Mouse (Mus musculus): ENCODE measurements at regions not wholly inside any gene's neighbourhood (a gene's known extent, or its start where the extent isn't known, plus 50 kb on each side); places are given as distances from the start of the nearest gene placed in this dataset.

- DNase-seq = no peak
Observed at GRCm38 (mm10) chr10:112863808-112864207, 65.0 kb downstream of the Atxn7l3b start.

GRCm38 (mm10) chr10:112863375-112863774 is 65.4 kb downstream of the Atxn7l3b start:
- no peak for DNase-seq

- no peak for DNase-seq
Observed at GRCm38 (mm10) chr10:112851997-112852396, 76.8 kb downstream of the Atxn7l3b start.

GRCm38 (mm10) chr10:112846225-112846624 is 82.6 kb downstream of the Atxn7l3b start:
- DNase-seq = no peak

DNA sequence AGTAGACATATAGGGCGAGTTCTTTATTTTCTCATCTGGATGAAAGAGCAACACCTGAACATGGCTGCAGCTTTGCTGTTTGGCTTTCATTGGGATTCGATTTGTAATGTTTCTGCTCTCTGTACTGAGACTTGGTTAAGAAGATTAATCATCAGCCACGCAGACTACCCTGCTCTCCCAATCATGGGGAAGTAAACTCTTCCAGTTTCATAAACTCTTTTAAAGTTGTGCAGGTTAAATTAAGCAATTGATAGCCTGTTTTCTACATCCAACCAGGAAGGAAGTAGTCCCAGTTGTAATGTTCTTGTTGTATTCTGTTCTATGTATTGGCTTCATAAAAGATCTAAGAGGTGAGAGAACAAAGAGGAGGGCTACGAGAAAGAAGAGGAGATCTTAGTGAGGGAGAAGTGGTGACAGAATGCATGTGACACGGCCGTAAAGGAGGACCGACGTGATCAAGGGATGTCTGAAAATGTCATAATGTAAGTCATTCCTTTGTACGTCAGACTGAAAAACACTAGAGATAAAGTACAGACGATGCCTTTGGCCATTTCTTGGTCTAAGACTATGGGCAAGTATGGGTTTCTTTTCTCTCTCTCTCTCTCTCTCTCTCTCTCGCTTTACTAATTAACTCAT is 91.3 kb downstream of the Atxn7l3b start:
- DNase-seq = no peak

DNA sequence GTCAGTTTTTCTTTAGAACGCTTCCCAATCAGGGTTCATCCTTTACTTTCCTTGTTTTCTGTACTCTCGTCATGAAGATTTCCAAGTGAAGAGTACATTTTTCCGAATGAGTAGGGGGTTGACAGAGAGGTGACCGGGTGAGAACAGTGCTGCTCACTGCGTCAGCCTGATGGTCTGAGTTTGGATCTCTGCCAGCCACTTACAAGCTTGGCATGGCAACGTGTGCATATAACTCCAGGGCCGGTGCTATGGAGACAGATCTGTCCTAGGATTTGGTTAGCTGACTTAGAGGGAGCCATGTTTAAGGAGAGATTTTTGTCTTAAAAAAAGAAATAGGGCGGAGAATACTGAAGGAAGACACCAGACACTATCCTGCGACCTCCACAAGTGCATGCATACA is 92.8 kb downstream of the Atxn7l3b start:
- no peak for DNase-seq

DNA sequence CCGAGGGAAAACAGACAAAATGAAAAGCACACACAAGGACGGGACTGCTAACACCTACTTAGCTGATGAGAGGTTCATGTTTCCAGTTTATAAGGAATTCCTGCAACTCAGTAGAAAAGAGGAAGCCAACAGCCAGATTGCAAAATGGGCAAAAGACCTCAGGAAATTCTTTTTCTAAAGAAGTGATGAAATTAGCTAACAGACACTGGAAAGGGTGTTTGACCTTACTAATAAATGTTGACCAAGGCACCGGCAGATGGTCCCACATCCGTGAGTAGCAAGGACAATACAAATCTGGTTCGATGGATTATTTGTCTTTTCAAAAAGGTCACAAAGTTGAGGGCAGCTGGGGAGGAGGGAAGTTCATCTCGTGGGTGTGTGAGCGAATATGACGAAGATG is 93.3 kb downstream of the Atxn7l3b start:
- DNase-seq = no peak

GRCm38 (mm10) chr10:112810181-112810580 is 118.6 kb downstream of the Atxn7l3b start:
- DNase-seq = no peak

DNA sequence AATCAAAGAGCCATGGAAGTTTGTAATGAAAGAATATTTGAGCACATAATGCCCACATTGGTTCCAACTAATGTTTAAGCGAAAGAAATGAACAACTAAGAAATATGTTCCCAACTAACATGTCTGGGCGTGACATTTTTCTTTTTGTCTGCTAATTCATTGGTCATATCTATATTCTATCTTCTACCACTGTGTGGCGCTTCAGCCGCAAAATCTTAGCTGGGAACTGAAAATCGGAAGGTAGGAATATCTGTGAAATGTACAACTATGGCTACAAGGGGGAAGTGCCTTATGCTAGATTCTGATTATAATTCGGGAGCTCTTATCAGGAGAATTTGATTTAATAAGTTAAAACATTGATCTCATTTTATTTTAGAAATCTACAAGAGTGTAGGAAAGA is 125.2 kb downstream of the Atxn7l3b start:
- DNase-seq = peak in 1 of 2 experiments; percentile 8

DNA sequence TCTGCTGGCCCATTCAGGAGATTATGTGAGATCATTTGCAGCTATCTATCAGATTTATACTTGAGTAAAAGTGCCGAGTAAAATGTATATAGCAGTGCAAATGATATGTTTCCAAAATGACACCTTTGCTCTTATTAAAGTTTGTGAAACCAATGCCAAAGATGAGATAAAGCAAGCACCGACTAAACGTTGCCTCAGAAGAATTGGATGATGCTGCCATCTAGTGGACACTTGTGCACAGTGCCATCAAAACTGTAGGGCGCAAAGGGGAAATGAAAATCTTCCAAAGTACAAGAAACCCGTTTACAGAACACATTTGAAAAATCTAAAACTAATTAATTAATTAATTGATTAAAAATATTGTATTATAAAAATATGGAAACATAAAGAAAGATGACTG is 127.2 kb downstream of the Atxn7l3b start:
- DNase-seq = peak in 1 of 2 experiments; percentile 39

- DNase-seq = no peak
Observed at GRCm38 (mm10) chr10:112798603-112799002, 130.2 kb downstream of the Atxn7l3b start.

DNA sequence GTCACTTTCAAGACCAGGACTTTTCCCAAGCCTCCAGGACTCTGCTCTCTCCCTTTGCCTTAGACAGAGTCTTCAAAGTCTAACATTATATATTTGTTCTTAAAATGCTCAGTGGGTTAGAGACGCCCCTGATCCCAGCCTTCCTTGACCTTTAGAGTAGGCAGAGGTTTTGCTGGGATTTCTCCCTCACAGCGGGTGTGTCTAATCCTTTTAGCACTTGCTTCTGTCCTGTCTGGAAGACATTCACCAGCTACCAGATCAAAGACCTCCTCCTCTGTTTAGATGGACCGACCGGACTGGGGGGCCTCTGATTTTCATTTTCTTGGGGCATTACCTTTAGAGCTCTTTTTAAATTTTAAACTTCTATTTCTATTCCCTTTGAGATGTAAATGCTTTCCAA is 130.7 kb downstream of the Atxn7l3b start:
- DNase-seq = no peak

DNA sequence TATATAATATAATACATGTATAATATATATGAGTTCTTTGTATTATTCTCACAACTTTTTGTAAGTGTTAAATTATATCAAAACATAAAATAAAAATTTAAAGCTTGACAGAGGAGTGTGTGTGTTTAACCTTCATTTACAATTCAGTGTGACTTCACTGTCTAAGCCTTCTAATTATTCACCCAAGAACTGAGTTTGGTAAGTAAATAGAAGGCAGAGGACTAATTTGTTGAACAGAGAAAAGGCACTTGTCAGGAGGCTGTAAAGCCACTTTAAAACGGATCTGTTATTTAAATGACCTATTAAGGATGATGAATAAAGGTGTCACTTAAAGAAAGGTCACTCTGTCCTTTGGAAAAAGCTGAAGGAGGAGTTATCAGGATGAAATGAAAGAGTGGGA is 132.9 kb downstream of the Atxn7l3b start:
- DNase-seq = no peak

DNA sequence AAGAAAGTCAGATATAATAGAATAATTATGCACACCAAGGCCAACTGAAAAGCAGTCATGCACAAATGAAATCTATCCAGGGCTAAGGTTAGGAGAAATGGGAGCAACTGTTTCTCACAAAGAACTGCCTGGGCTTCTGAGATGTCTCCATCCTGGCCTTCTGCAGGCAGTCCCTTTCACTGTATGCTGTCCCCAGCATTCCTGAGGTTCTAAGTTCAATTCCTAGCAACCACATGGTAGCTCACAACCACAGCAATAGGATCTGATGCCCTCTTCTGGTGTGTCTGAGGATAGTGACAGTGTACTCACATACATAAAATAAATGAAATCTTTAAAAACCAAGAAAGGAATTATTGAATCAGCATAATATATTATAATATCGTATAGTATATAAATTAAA is 133.3 kb downstream of the Atxn7l3b start:
- no peak for DNase-seq

GRCm38 (mm10) chr10:112788236-112788635 is 140.6 kb downstream of the Atxn7l3b start:
- no peak for DNase-seq

- DNase-seq = no peak
Observed at GRCm38 (mm10) chr10:112774262-112774661, 154.5 kb downstream of the Atxn7l3b start.

GRCm38 (mm10) chr10:112746683-112747082 is 182.1 kb downstream of the Atxn7l3b start:
- no peak for DNase-seq

DNA sequence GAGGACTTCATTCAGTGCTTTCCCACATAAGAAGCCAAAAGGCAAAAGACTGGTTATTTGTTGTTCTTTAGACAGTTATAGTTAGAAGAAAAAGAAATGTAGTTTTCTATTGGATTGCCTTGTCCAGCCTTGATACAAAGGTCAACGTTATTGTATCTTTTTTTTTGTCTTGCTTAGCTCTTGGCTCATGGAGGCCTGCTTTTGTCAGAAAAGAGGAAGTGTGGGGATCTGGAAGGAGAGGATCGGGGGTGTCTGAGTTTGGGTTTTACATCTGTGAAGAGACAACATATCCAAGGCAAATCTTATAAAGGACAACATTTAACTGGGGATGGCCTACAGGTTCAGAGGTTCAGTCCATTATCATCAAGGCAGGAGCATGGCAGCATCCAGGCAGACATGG is 185.3 kb downstream of the Atxn7l3b start:
- no peak for DNase-seq

DNA sequence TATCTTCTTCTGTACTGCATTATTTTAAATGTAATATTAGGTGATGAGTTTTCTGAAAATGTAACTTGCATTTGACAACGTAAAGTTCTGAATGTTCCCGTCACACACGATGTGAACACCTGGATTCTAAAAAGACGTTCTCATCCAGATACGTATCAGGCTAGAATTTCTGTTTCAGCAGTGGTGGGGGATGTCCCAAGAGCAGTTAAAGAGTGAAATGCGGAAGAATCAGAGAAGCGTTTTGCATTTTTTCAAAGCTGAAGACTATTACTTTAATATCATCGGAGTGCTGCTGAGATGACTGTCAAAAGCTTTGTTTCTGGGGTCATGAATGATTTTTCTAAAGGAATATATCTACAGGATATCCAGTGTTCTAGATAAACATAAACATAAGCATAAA is 186.7 kb downstream of the Atxn7l3b start:
- DNase-seq = no peak
